Mouse (Mus musculus) neutrophil, adult 59 days (primary cell): ENCODE results near the gene Rbm8a. TPM values are rescaled to one million over a fixed set of nuclear protein-coding genes. Genes with fewer than 3 reads are reported as not detected.

ENCODE experiments used
- total RNA-seq, 2 experiments: library from RNA; stranded (reverse); gene quantifications; 1 replicate in 1 of 2; 2 replicates in 1 of 2; pipeline ENCODE4 v1.2.4; 2023

Rbm8a gene
- 10 to 100 TPM; 51.6 to 56.6 TPM for total RNA-seq

DNA sequence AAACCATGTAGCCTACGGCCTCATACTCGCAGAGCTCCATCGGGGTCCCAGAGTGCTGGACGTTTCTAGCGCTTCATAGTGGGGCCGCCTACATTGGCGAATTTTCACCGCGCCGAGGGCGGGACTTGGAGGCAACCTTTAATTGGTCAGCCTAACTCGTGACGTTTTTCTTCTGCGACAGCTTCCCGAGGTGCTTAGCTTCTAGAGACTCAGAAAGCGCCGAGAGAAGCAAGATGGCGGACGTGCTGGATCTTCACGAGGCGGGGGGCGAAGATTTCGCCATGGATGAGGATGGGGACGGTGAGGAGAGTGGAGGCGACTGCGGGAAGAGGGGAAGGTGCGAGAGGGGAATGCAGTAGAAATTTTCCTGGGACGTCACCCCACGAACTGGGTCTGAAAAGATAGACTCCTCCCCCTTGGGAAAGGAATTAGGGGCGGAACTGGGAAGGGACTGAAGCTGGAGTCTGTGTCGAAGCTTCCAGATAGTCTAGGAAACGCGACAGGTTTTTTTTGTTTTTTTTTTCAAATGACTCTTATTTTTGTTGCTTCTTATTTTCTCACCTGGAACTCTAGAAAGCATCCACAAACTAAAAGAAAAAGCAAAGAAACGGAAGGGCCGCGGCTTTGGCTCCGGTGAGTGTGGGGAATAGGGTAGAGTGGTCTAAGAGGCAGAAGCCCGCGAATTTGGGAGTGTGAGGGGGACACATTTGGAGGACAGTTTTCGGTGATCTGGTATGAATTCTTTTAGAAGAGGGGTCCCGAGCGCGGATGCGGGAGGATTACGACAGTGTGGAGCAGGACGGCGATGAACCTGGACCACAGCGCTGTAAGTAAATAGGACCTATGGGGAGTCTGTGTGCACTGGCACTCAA, at the start of gene Rbm8a:
Gene Rbm8a (plus strand): TSS at position 205 of the 872 bp plus-strand sequence.

DNA sequence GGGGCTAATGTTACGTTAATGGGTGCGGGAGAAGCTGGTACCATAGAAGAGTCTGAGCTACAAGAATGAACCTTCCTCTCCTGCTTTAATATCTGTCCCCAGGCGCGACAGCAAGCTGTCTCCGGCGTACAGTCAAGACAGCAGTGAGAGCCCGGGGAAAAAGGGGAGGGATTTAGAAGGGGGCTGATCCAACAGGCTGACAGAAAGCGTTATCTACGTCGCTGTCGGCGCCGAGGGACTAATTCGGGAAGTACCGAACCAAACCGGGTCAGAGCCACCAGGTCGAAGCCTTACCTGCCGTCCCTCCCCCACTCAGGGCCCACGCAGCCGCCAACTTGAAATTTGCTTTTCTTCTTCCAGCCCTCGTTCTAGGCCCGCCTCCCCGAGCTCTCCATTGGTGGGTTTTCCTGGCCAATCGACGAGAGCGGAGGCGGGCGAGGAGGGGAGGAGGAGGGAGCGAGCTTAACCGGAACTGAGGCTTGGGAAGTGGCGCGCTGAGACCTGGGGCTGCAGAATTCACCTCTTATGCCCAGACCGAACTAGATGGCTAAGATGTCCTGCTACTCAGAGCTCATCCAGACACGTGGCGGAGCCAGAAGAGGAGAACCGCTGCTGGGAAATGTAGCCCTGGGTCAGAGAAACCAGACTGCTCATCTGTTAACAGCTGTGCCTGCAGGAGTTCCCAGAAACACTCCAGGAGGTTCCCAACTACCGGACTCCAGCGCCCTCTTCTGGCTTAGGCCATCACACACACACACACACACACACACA, 35.8 kb upstream of the Rbm8a start, which contains the start of gene Polr3gl:
Gene Polr3gl (minus strand): TSS at position 392 of the 771 bp plus-strand sequence.

DNA sequence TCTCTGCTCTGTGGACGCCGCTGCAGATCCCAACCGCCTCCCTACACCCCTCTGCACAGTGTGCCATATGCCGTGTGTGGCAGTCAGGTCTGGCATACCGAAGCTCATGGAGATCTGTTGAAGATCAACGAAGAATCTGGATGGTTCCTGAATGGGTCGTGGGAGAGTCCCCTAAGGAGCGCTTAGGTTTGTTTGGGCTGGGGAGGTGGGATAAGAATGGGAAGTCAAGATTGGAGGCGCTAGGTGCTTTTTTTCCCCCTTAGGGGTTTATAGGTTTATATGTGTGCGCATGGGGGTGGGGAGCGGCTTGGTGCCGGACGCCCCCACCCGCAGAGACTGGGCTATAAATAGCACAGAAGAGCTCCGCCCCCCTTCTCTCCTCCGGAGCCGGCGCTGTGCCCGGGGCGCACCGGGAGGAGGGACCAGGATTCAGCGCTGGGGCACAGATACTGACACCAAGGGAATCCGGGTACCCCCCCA, 33.5 kb upstream of the Rbm8a start, which contains the start of gene Ankrd34a:
Gene Ankrd34a (plus strand): TSS at position 409 of the 480 bp plus-strand sequence.

DNA sequence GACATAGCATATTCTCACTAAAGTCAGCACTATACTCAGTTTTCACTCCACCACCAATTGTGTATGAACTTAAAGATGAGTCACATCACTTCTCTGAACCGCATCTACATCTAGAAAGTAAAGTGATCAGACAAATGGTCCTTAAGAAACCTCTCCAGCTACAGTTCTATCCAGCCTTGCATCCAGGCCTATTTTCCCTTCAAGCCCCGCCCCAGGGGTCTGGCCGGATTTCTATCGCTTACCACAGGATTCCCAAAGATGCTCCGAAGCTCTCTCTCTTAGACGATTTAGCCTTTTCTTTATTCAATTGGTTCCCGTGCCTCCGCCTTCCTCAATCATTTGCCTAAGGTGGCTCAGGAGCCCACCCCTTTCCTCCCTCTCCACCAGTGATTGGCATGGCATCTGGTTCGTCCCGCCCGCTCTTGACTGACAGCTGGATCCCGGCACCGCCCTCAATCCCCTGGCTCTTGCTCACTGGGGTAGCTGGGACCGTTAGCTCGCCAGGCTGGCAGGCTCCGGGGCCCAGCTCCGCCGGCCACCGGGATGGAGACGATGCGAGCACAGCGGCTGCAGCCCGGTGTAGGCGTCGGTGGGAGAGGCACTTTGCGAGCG, 29.0 kb upstream of the Rbm8a start, which contains the start of gene Lix1l:
Gene Lix1l (plus strand): TSS at position 511 of the 612 bp plus-strand sequence.

DNA sequence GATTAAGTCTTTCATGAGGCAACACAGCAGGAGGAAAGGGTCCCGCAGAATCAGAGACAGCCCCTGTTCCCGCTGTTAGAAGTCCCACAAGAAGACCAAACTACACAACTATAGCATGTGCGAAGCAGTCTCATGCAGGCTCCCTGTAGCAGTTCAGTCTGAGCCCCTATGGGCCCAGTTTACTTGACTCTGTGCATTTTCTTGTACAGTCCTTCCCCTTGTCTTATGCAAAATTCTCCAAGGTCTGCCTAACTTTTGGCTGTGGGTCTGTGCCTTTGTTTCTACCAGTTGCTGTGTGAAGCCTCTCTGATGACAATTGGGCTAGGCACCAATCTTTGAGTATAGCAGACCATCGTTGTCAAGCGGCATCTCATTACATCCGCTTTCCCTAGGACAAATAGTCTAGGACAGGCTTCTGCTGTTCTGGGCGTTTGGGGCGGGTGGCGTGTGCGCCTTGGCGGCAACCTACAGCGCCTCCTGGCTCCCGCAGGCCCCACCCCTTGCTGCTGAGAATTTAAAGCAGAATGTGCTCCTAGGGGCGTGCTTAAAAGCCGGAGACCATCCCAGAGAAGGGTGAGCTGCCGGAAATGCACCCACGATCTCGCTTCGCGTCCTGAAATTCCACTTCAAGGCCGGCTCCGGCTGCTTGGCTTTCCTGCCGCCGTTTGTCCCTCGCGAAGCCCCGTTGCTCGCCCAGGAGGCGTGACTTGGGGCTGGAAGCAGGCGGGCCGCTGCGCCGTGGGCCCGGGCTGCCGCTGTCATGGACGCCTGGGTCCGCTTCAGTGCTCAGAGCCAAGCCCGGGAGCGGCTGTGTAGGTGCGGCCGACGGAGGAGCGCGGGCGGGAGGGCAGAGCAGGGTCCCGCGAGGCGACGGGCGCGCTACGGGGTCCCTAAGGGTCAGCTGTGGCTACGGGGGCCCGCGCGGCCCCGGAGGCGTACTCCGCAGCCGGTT, 5.5 kb downstream of the Rbm8a start, which contains the start of the genes Pex11b and Gm42957:
Gene Pex11b (plus strand): TSS at position 449 of the 952 bp plus-strand sequence.
Gene Gm42957 (plus strand): TSS at position 547 of the 952 bp plus-strand sequence.

DNA sequence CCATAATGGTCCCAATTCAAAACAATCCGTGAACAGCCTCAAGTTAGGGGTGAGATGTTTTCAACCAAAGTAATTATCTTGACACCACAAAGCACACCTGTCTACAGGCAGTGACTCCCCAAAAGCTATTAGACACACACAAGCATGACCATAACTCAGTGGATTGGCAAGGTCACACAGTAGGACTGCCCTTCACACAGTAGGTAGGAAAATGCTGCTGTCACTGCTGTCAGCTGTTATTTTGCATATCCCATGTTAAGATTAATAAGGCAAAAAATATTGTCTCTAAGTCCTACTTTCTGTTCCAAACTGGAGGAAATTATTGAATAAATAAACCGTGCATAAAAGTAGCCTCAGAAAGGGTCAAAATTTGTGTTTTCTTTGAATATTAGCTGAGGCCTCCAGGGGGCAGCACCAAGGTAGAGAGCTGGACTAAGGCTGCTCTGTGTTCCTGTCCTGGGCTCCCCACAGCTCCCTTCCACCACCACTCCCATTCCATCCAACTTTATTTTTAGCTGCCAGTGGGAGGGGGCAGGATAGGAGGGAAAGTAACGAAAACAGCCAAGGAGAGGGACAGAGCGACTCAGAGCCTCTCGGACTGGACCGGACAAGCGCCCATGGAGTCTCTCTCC, 15.4 kb downstream of the Rbm8a start, which contains the start of gene Itga10:
Gene Itga10 (plus strand): TSS at position 567 of the 632 bp plus-strand sequence.

DNA sequence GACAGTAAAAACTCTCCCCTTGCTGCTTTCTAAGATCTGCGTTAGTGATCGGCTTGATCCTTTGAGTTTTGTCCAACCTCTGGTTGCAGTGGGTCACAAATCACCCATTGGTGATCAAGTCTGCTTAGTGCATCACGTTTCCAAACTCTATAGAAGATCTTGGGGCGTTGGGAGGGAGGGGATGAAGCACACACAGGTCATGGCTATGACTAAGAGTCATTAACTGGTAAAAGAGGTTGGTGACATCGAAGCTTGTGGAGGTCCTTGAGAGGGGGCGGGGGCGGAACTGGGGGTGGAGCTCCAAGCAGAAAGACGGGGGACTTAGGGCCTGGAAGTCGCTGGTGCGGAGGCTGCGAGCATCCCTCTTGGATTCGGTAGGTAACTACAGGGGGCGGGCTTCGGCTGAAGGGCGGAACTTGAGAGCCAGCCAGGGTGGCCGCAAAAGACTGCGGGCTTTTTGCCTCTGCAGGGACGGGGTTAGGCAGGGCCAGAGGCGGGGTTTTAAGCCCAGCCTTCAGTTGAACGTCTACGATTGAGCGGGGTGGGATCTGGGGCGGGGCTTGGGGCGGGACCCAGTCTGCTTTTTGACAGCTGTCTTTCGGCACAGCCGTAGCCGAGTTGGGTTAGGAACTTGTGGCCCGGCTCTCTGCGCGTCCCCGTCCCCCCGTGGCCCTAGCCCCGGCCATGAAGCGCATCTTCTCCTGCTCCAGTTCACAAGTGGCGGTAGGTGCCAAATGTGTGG, 40.2 kb downstream of the Rbm8a start, which contains the start of gene Ankrd35:
Gene Ankrd35 (plus strand): TSS at position 405 of the 742 bp plus-strand sequence.

Other genes with a start within 250 kb of the Rbm8a start
- gene BC107364, start 177.6 kb upstream of the Rbm8a start, total RNA-seq: not detected
- gene Hfe2, start 104.8 kb upstream of the Rbm8a start, total RNA-seq: not detected
- gene Txnip, start 72.0 kb upstream of the Rbm8a start, total RNA-seq: 100 to 1,000 TPM; 403 to 416 TPM
- gene Gm16253, start 52.9 kb upstream of the Rbm8a start, total RNA-seq: not detected
- gene Polr3gl, start 35.8 kb upstream of the Rbm8a start, total RNA-seq: 10 to 100 TPM; 15.6 to 17.0 TPM
- not detected for gene Ankrd34a, start 33.3 kb upstream of the Rbm8a start, total RNA-seq
- gene Lix1l, start 28.8 kb upstream of the Rbm8a start, total RNA-seq: under 1 TPM; 0.58 to 0.68 TPM
- gene Pex11b, start 5.4 kb downstream of the Rbm8a start, total RNA-seq: 10 to 100 TPM; 11.0 to 12.7 TPM
- gene Gm42957, start 5.5 kb downstream of the Rbm8a start, total RNA-seq: not detected
- under 1 TPM; 0.31 to 0.37 TPM for gene Itga10, start 15.7 kb downstream of the Rbm8a start, total RNA-seq
- gene Ankrd35, start 40.2 kb downstream of the Rbm8a start, total RNA-seq: not detected
- 10 to 100 TPM; 38.8 to 48.2 TPM for gene Pias3, start 66.5 kb downstream of the Rbm8a start, total RNA-seq
- 1 to 10 TPM; 1.8 to 2.1 TPM for gene Nudt17, start 78.6 kb downstream of the Rbm8a start, total RNA-seq
- 10 to 100 TPM; 38.8 to 45.6 TPM for gene Polr3c, start 97.7 kb downstream of the Rbm8a start, total RNA-seq
- gene Rnf115, start 97.7 kb downstream of the Rbm8a start, total RNA-seq: 10 to 100 TPM; 68.9 to 71.1 TPM
- gene Pdzk1, start 199.4 kb downstream of the Rbm8a start, total RNA-seq: not detected
- gene Cd160, start 199.4 kb downstream of the Rbm8a start, total RNA-seq: not detected